Mouse (Mus musculus): ENCODE measurements around the gene Gm128. TPM values are rescaled to one million over a fixed set of nuclear protein-coding genes. Genes with fewer than 3 reads are reported as not detected.
"Not testable (repeated sequence)": the region's sequence is repeated elsewhere in the genome, so short reads cannot be mapped to it uniquely, and the experiment has no call there.

The Gm128 gene
- polyA plus RNA-seq, 1 experiment from 2014 or later, result 0.29 TPM

- Histone ChIP-seq H3K27ac (ENCODE audit: low read length) (no peak overlapping the region), H3K9ac (ENCODE audit: low read length) (no peak overlapping the region), H3K9me3 (ENCODE audit: control insufficient read depth, low read length) (no peaks in the 10 kb centered on the region), H3K36me3 (ENCODE audit: control insufficient read depth, insufficient read depth, low read length) (peaks cover 5% of the 10 kb centered on the region), H3K27me3 (ENCODE audit: control insufficient read depth, insufficient read depth, low read depth, low read length) (no peaks in the 10 kb centered on the region), H3K4me1 (replicated peaks; ENCODE audit: control insufficient read depth, insufficient read depth, low read length) (peaks cover 7% of the 10 kb centered on the region), H3K4me3 (ENCODE audit: low read length) (no peak overlapping the region), H3K4me2 (ENCODE audit: low read depth, low read length) (no peak overlapping the region)
- no peak for ATAC-seq (ENCODE audit: low read depth)
- 91% methylated on average over 1 of the region's 1 CpGs for WGBS
These were observed 27.8 kb downstream of the Gm128 start for GRCm38 (mm10) chr3:95213609-95213975.

GRCm38 (mm10) chr3:95212889-95213608 is 28.3 kb downstream of the Gm128 start:
- H3K4me3 ChIP-seq (ENCODE audit: low read length); H3K4me2 ChIP-seq (ENCODE audit: low read depth, low read length); H3K27ac ChIP-seq (ENCODE audit: low read length); H3K9ac ChIP-seq (ENCODE audit: low read length); H3K27me3 ChIP-seq (ENCODE audit: control insufficient read depth, insufficient read depth, low read depth, low read length); H3K36me3 ChIP-seq (ENCODE audit: control insufficient read depth, insufficient read depth, low read length); ATAC-seq (ENCODE audit: low read depth); H3K9me3 ChIP-seq (ENCODE audit: control insufficient read depth, low read length); H3K4me1 ChIP-seq (replicated peaks; ENCODE audit: control insufficient read depth, insufficient read depth, low read length): not testable (repeated sequence)
- WGBS, result 93% methylated on average over 7 of the region's 10 CpGs

GRCm38 (mm10) chr3:95210585-95210984 is 30.8 kb downstream of the Gm128 start:
- ATAC-seq (ENCODE audit: low read depth), result no peak
- H3K4me3 ChIP-seq (ENCODE audit: low read length), result no peak overlapping the region
- H3K27me3 ChIP-seq (ENCODE audit: control insufficient read depth, insufficient read depth, low read depth, low read length), result no peaks in the 10 kb centered on the region
- no peak overlapping the region for H3K9ac ChIP-seq (ENCODE audit: low read length)
- no peak overlapping the region for H3K4me2 ChIP-seq (ENCODE audit: low read depth, low read length)
- no peak overlapping the region for H3K27ac ChIP-seq (ENCODE audit: low read length)
- 77% methylated on average over 2 of the region's 2 CpGs for WGBS
- no peaks in the 10 kb centered on the region for H3K4me1 ChIP-seq (replicated peaks; ENCODE audit: control insufficient read depth, insufficient read depth, low read length)
- peaks cover 13% of the 10 kb centered on the region for H3K36me3 ChIP-seq (ENCODE audit: control insufficient read depth, insufficient read depth, low read length)
- H3K9me3 ChIP-seq (ENCODE audit: control insufficient read depth, low read length), result no peaks in the 10 kb centered on the region

GRCm38 (mm10) chr3:95208286-95208685 is 33.1 kb downstream of the Gm128 start:
- no peak overlapping the region for H3K9ac ChIP-seq (ENCODE audit: low read length)
- WGBS, result 80% methylated on average over 4 of the region's 4 CpGs
- H3K9me3 ChIP-seq (ENCODE audit: control insufficient read depth, low read length), result no peaks in the 10 kb centered on the region
- H3K36me3 ChIP-seq (ENCODE audit: control insufficient read depth, insufficient read depth, low read length), result peaks cover 19% of the 10 kb centered on the region
- H3K4me1 ChIP-seq (replicated peaks; ENCODE audit: control insufficient read depth, insufficient read depth, low read length), result no peaks in the 10 kb centered on the region
- no peak overlapping the region for H3K4me3 ChIP-seq (ENCODE audit: low read length)
- ATAC-seq (ENCODE audit: low read depth), result no peak
- no peaks in the 10 kb centered on the region for H3K27me3 ChIP-seq (ENCODE audit: control insufficient read depth, insufficient read depth, low read depth, low read length)
- H3K27ac ChIP-seq (ENCODE audit: low read length), result no peak overlapping the region
- H3K4me2 ChIP-seq (ENCODE audit: low read depth, low read length), result no peak overlapping the region

- H3K27me3 ChIP-seq (ENCODE audit: control insufficient read depth, insufficient read depth, low read depth, low read length), result no peaks in the 10 kb centered on the region
- no peak overlapping the region for H3K9ac ChIP-seq (ENCODE audit: low read length)
- no peak overlapping the region for H3K4me3 ChIP-seq (ENCODE audit: low read length)
- H3K9me3 ChIP-seq (ENCODE audit: control insufficient read depth, low read length), result no peaks in the 10 kb centered on the region
- no peak for ATAC-seq (ENCODE audit: low read depth)
- no peaks in the 10 kb centered on the region for H3K4me1 ChIP-seq (replicated peaks; ENCODE audit: control insufficient read depth, insufficient read depth, low read length)
- H3K4me2 ChIP-seq (ENCODE audit: low read depth, low read length), result no peak overlapping the region
- WGBS, result 92% methylated on average over 6 of the region's 6 CpGs
- H3K36me3 ChIP-seq (ENCODE audit: control insufficient read depth, insufficient read depth, low read length), result peaks cover 53% of the 10 kb centered on the region
- H3K27ac ChIP-seq (ENCODE audit: low read length), result no peak overlapping the region
These were observed 37.5 kb downstream of the Gm128 start for GRCm38 (mm10) chr3:95203880-95204279.

- no peaks in the 10 kb centered on the region for H3K9me3 ChIP-seq (ENCODE audit: control insufficient read depth, low read length)
- no peak overlapping the region for H3K4me3 ChIP-seq (ENCODE audit: low read length)
- no peak overlapping the region for H3K4me2 ChIP-seq (ENCODE audit: low read depth, low read length)
- H3K4me1 ChIP-seq (replicated peaks; ENCODE audit: control insufficient read depth, insufficient read depth, low read length), result no peaks in the 10 kb centered on the region
- no peak for ATAC-seq (ENCODE audit: low read depth)
- WGBS, result 85% methylated on average over 2 of the region's 2 CpGs
- no peak overlapping the region for H3K9ac ChIP-seq (ENCODE audit: low read length)
- peaks cover 70% of the 10 kb centered on the region for H3K36me3 ChIP-seq (ENCODE audit: control insufficient read depth, insufficient read depth, low read length)
- H3K27ac ChIP-seq (ENCODE audit: low read length), result no peak overlapping the region
- no peaks in the 10 kb centered on the region for H3K27me3 ChIP-seq (ENCODE audit: control insufficient read depth, insufficient read depth, low read depth, low read length)
These were observed 40.8 kb downstream of the Gm128 start for GRCm38 (mm10) chr3:95200562-95200961.

GRCm38 (mm10) chr3:95200132-95200531 is 41.3 kb downstream of the Gm128 start:
- Histone ChIP-seq H3K27me3 (ENCODE audit: control insufficient read depth, insufficient read depth, low read depth, low read length) (no peaks in the 10 kb centered on the region), H3K36me3 (ENCODE audit: control insufficient read depth, insufficient read depth, low read length) (peaks cover 73% of the 10 kb centered on the region), H3K27ac (ENCODE audit: low read length) (no peak overlapping the region), H3K9ac (ENCODE audit: low read length) (no peak overlapping the region), H3K4me3 (ENCODE audit: low read length) (no peak overlapping the region), H3K9me3 (ENCODE audit: control insufficient read depth, low read length) (no peaks in the 10 kb centered on the region), H3K4me2 (ENCODE audit: low read depth, low read length) (no peak overlapping the region), H3K4me1 (replicated peaks; ENCODE audit: control insufficient read depth, insufficient read depth, low read length) (no peaks in the 10 kb centered on the region)
- ATAC-seq (ENCODE audit: low read depth), result no peak
- WGBS, result 81% methylated on average over 7 of the region's 7 CpGs

- ATAC-seq (ENCODE audit: low read depth), result no peak
- Histone ChIP-seq H3K27me3 (ENCODE audit: control insufficient read depth, insufficient read depth, low read depth, low read length) (no peaks in the 10 kb centered on the region), H3K9me3 (ENCODE audit: control insufficient read depth, low read length) (no peaks in the 10 kb centered on the region), H3K4me1 (replicated peaks; ENCODE audit: control insufficient read depth, insufficient read depth, low read length) (no peaks in the 10 kb centered on the region), H3K9ac (ENCODE audit: low read length) (no peak overlapping the region), H3K4me2 (ENCODE audit: low read depth, low read length) (no peak overlapping the region), H3K36me3 (ENCODE audit: control insufficient read depth, insufficient read depth, low read length) (peaks cover 67% of the 10 kb centered on the region), H3K4me3 (ENCODE audit: low read length) (no peak overlapping the region), H3K27ac (ENCODE audit: low read length) (no peak overlapping the region)
- 65% methylated on average over 1 of the region's 1 CpGs for WGBS
These were observed 42.3 kb downstream of the Gm128 start for GRCm38 (mm10) chr3:95199101-95199500.

GRCm38 (mm10) chr3:95195772-95196171 is 45.6 kb downstream of the Gm128 start:
- no peak overlapping the region for H3K4me2 ChIP-seq (ENCODE audit: low read depth, low read length)
- no peaks in the 10 kb centered on the region for H3K9me3 ChIP-seq (ENCODE audit: control insufficient read depth, low read length)
- no peak overlapping the region for H3K4me3 ChIP-seq (ENCODE audit: low read length)
- H3K9ac ChIP-seq (ENCODE audit: low read length), result no peak overlapping the region
- no peak for ATAC-seq (ENCODE audit: low read depth)
- no peak overlapping the region for H3K27ac ChIP-seq (ENCODE audit: low read length)
- no peaks in the 10 kb centered on the region for H3K27me3 ChIP-seq (ENCODE audit: control insufficient read depth, insufficient read depth, low read depth, low read length)
- 84% methylated on average over 2 of the region's 2 CpGs for WGBS
- peaks cover 48% of the 10 kb centered on the region for H3K36me3 ChIP-seq (ENCODE audit: control insufficient read depth, insufficient read depth, low read length)
- H3K4me1 ChIP-seq (replicated peaks; ENCODE audit: control insufficient read depth, insufficient read depth, low read length), result no peaks in the 10 kb centered on the region

- Histone ChIP-seq H3K4me2 (ENCODE audit: low read depth, low read length) (no peak overlapping the region), H3K4me1 (replicated peaks; ENCODE audit: control insufficient read depth, insufficient read depth, low read length) (no peaks in the 10 kb centered on the region), H3K9ac (ENCODE audit: low read length) (no peak overlapping the region), H3K27me3 (ENCODE audit: control insufficient read depth, insufficient read depth, low read depth, low read length) (no peaks in the 10 kb centered on the region), H3K36me3 (ENCODE audit: control insufficient read depth, insufficient read depth, low read length) (peaks cover 41% of the 10 kb centered on the region), H3K27ac (ENCODE audit: low read length) (no peak overlapping the region), H3K9me3 (ENCODE audit: control insufficient read depth, low read length) (no peaks in the 10 kb centered on the region), H3K4me3 (ENCODE audit: low read length) (no peak overlapping the region)
- WGBS, result 80% methylated on average over 6 of the region's 6 CpGs
- no peak for ATAC-seq (ENCODE audit: low read depth)
These were observed 46.7 kb downstream of the Gm128 start for GRCm38 (mm10) chr3:95194721-95195135.

Measured in lung, embryonic 16.5 days (tissue).